Mouse (Mus musculus) ES-Bruce4 (cell line): ENCODE measurements at regions not wholly inside any gene's neighbourhood (a gene's known extent, or its start where the extent isn't known, plus 50 kb on each side); places are given as distances from the start of the nearest gene placed in this dataset.

ENCODE experiments used
- CTCF ChIP-seq: IDR thresholded peaks from one replicate; pipeline ENCODE4 v1.8.1; 2011; ENCODE audit warnings: low read depth, low read length
- EP300 ChIP-seq: IDR thresholded peaks from 2 replicates; pipeline ENCODE4 v1.6.1; 2011; ENCODE audit warnings: low read depth, low read length; ENCODE audit not compliant: insufficient read depth

GRCm38 (mm10) chr7:117259674-117260294 is 121.0 kb upstream of the Xylt1 start:
- no peak for TF ChIP-seq CTCF
- no peak for TF ChIP-seq EP300
